Mouse (Mus musculus): ENCODE measurements around the gene Atp6v1fnb.

Atp6v1fnb gene

DNA sequence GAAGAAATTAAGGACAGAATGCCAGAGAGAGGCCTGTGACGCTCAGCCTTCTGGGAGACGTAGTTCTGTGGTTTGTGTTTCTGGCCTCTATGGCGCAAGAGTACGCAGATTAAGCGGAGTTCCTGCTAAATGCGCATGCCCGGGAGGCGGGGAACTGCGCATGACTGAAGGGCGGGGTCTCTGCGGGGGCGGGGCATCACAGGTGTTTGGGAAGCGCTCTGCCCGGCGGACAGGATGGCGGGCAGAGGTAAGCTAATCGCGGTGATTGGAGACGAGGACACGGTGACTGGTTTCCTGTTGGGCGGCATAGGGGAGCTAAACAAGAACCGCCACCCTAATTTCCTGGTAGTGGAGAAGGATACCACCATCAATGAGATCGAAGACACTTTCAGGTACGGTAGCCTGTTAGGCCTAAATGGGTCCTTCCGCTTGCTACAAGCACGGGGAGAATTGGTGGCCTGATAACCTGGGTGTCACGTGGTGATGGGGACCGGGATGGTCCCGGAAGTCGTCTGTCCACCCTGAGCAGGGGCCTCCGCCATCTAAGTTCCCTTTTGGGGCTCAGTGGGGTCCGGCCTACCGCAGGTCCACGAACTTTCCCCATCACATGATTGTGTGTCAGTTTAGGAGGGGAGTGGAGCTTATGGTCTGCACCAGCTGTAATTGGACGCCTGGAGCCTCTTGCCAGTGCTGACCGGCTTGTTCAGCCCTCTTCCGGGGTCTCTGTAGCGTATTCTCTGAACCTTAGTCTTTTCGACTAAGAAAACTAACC lies 3.5 kb upstream of the Atp6v1fnb start, which contains the start of gene Atp6v1f:
Atp6v1f (plus strand) TSS at position 136 of the 772 bp plus-strand sequence.
- peak; percentile 93 for DNase-seq (ENCODE audit: low spot score)

DNA sequence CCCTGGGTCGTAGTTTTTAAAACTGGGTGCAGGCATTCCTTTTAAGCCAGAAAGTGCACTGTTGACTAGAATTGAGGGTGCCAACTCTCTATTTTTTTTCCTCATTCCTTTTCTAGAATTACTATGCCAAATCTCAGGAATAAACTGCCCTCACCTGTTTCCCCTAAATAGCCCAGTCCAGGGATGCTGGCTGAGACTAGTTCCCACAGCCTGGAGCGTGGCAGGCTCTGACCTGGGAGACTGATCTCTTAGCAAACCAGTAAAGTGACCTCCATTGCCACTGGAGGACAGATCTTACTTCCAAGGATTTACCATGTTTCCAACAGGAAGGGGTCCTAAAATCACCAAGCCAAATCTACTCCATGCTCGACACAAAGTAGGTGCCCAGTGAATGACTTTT lies 2.4 kb upstream of the Atp6v1fnb start:
- no peak for DNase-seq (ENCODE audit: low spot score)

DNA sequence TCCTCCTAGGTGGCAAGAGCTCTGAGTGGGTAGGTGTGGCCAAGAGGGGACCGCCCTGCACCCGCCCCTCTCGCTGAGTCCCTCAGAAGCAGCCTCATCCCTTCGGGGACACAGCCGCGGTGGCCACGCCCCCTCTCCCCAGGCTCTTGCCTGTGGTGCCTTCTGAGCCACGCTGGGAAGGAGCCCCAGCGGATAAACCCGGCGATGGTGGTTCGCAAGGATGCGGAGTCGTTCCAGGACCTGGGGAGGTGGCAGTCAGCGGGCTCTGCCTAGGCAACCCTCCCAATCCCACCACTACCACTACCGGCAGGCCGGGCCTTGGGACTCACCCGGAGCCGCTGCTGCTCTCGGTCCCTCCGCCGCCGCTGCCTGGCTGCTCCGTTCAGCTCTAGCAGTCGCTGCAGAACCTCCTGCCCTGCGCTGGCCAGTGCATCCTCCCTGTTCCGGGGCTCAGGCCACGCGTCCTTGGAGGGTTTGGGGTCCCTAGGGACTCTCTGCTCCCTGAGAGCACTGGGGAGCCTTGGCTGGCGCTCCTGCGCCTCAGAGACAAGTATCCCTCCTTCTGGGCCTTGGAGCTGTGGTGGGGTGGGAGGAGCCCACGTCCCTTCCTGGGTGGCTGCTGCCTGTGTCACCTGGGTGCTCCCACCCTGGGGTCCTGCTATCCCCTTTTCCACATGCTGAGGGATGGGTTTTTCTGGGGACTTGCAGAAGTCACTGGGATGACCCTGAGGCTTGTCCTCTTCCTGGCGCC lies 2.9 kb downstream of the Atp6v1fnb start:
- peak; percentile 76 for DNase-seq (ENCODE audit: low spot score)

DNA sequence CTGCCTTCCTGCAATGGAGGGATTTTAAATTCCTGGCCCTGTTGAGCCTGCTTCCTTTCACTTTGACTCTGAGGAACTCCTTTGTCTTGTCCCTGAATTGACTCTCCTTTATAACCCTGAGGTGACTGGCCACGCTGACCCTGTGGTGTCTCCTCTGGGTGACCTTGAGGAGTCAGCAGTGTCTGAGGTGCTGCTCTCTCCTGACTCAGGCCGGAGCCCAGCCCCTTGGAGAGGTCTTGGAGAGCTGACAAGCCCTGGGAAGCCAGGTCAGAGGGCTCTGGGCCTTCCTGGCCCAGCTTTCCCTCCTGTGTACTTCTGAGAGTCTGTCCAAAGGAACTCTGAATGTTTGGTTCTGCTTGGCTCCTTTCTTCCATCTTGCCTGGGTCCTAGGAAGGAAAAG lies 3.5 kb downstream of the Atp6v1fnb start:
- no peak for DNase-seq (ENCODE audit: low spot score)

DNA sequence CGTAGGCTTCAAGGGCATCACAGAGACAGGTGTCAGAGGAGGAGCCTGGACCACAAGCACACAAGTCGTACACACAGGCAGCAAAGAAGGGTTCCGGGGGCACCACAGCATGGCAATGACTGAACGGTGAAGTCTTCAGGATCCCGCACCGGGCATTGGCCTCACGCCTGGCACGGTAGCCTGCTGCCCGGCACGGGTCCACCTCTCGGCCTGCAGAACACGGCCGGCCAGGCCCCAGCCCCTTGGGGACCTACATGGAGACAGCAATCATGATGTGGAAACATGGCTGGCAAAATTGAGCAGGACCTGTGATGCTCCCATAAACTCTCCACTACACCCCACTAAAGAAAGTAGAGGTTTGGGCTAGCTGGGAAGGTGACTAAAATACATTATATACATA lies 11.5 kb downstream of the Atp6v1fnb start:
- no peak for DNase-seq (ENCODE audit: low spot score)

DNA sequence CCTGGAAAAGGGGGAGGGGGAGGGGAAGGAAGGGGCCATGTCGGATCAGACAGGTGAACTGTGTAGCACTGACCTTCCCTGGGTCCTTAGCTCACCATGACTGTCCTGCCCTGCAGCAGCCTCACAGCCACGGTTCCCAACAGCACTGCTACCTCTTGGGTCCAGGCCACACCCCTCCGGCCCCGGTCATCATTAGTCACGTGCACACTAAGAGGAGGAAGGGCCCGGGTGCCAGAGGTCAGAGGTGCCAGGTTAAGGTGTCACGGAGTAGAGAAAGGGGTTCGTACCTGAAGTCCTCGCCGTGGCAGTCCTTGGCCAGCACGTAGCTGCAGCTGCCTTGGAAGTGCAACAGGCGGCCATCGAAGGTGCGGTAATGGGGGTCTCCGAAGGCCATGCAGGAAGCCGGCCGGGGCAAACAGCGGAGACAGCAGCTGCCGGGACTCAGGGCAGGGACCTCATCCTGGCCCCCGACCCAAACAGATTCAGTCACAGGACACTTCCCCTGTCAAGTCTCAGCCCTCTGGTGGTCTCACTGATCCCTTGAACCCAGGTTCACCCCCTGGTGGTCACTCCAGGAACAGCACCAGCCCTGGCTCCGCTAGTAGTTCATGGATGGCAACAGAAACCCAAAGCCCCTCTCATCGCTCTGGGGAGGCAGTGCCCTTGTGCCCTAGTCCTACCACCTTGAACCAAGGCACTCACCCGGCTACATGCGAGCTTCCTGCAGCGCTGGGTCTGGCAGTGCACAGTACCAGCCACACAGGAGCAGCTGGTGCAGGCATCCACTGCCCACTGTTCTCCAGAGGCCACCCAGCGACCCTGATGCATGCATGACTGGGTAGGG lies 13.7 kb downstream of the Atp6v1fnb start:
- peak; percentile 61 for DNase-seq (ENCODE audit: low spot score)

DNA sequence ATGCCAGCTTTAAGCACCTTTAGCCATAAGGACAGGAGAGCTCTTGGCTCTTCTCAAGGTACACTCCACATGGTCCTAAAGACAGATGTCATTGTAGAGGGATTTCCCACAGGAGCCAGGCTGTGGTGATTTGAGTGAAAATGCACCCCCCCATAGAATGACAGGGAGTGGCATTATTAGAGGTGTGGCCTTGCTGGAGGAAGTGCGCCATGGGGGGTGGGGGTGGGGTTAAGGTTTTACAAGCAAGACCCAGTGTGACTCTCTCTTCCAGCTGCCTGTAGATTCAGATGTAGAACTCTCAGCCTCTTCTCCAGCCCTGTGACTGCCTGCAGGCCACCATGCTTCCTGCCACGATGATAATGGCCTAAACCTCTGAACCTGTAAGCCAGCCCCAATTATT lies 14.7 kb downstream of the Atp6v1fnb start:
- no peak for DNase-seq (ENCODE audit: low spot score)

DNA sequence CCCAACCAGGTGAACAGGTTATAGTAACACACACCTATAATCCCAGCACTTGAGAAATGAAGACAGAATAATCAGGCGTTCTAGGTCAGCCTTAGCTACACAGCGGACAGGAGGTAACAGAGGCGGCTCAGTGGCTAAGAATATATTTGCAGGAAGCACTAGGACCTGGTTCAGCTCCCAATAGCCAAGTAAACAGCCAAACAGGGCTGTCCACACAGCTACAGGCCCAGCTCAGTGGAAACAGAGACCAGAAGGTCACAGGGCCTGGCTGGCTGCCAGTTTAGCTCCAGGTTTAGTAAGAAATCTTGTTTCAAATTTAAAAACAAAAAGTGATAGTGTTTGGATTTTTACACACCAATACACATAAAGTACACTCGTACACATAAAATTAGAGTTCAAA lies 22.9 kb downstream of the Atp6v1fnb start:
- DNase-seq (ENCODE audit: low spot score), result no peak

DNA sequence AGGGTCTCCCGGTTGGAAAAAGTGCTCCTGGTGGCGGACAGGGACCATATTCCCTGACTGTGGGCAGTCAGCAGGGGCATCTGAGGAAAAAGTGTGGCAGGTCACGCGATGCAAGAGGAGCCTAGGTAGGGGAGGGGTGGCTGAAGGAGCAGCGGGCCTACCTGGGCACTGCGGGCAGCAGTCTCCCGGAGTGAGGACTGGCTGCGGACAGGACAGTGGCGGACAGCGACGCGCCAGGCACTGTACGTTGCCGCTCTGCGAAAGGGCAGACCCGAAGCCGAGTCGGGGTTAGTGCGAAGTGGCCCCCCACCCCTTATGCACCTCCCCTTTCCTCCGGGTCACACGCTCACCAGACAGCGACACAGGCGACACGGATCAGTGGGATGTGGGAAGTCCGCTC lies 25.0 kb downstream of the Atp6v1fnb start:
- DNase-seq (ENCODE audit: low spot score), result no peak

DNA sequence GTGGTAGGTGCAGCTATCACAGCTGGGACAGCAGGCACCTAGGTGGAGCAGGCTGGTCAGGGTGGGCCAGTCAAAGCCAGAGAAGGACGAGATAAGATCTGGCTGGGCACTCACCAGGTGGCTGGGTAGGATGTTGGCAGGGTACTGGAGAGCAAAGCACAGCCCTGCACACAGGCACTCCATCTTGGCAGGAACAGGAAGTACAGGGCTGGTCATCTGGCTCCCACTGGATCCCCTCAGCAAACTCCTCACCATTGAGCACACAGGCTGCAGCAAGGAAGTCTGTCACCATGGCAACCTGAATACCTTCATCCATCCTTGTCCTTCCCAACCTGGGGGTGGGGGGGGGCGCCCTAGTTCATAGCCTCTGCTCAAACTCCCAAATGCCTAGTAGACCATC lies 26.6 kb downstream of the Atp6v1fnb start:
- no peak for DNase-seq (ENCODE audit: low spot score)

DNA sequence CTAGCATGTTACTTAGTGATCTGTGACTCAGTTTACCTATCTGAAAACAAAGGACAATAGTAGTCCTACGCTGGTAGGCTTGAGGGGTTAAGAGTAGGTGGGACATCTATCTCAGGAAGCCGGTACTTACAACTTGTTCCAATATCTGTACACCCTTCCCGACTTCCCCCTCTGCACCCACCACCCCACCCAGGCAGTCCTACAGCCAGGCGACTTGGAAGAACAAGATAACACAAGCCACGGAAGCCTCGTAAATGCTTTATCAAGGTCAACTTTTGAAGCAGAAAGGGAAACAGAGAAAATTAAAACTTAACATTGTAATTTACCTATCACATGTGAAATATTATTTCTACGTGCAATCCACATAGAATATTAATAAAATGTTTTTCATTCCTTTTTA lies 28.9 kb downstream of the Atp6v1fnb start:
- no peak for DNase-seq (ENCODE audit: low spot score)

DNA sequence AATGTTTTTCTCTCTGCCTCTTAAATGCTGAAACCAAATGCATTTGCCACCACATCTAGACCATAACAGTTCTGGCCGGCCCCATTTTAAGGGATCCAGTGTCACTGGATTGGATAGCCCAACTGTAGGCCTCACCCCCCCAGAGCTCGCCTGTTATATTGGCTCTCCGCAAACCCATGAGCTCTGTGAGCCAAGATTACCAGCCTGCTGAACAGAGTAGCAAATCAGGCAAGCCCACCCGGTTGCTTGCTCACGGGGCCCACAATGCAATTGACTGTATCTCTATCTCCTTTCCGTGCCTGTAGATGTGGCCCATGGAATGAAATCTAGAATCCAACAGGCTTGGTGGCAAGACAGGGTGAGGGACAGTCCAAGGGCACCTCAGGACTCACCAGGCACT lies 29.6 kb downstream of the Atp6v1fnb start:
- DNase-seq (ENCODE audit: low spot score), result no peak

DNA sequence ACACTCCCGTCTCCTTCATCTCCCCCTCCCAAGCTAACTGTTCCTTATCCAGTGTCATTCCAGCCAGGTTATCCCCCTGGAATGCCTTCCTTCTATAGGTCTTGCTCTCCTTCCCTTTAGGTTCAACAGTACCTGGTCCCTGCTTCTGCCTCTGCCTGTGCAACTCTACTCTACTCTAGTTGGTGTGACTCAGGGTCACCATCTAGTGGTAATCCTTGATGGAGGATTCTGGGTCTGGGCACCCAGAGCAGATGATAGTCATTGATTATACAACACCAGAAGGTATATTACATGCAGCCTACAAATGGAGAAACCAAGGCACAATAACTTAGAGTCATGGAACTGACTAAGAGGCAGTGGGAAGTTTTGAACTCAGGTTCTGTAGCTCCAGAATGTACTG lies 30.4 kb downstream of the Atp6v1fnb start:
- peak; percentile 18 for DNase-seq (ENCODE audit: low spot score)

DNA sequence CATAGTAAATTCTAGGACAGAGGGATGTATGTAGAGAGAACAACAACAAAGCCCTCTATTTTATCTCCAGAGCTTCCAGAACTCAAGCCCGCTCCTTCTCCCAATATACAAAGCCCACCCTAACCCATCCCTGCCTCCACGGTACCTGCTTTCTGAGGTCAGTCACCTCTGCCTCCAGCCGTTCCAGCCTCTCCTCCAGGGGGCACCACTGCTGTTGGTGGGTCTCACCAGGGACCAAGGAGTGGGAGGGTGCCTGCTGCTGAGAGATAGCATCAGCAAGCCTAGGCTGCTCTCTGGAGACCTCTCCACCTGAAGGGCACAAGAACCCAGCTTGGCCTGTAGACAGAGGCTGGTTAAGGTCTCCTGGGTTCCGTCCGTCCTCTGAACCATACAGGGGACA lies 34.3 kb downstream of the Atp6v1fnb start:
- no peak for DNase-seq (ENCODE audit: low spot score)

DNA sequence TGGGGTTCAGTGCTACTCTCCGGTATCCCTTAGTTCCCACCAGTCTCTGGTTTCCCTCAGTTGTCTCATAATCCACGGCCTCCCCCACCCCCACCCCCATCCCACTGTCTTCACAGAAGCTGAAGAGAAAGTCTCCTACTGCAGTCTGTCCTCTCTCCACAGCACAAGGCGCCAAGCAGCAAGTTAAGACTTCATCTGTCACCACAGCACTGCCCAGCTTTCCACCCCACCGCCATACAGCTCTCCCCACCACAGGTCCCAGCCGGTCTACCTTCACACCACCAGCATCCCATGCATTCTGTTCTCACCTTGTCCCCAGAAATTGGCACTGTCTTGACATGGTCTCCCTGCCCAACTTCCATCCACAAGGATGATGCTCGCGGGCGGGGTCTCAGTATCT lies 35.6 kb downstream of the Atp6v1fnb start:
- DNase-seq (ENCODE audit: low spot score), result no peak

DNA sequence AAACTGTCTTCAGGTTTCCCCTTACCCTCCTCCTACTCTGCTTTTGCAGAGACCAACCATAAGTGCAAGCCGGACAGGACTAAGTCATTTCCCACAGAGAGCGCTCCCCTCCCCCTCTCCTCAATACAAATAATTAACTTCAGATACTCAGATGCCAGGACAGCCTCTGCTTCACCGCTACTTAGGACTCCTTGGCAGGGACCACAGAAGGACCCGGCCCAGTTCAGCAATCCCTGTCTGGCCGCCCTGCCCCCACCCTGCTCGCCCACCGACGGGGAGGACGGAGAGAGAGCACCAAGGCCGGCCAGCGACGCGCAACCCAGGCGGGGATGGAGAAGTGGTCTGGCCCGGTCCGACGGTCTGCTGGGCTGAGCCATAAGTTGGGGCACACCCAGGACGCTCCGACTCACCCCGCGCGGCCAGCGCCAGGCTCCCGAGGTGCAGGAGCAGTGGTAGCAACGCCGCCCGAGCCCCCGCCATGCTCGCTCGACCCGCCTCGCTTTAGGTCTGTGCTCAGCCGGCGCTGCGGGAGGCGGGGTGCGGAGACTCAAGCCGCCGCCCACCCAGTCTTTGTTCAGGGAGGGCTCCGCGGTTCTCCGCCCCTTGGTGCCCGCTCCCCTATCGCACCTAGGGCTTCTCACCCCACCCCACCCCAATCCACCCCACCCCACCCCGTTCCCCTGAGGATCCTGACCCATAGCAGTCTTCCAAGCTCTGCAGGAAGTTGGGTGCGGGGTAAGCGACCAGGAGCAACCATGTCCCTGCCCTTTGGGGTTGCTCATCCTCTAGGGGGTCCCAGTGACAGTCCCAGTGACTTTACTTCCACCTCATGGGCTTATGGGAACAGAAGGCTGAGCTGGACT lies 36.4 kb downstream of the Atp6v1fnb start, which contains the start of gene Kcp:
Kcp (minus strand) TSS at position 506 of the 863 bp plus-strand sequence.
- no peak for DNase-seq (ENCODE audit: low spot score)

DNA sequence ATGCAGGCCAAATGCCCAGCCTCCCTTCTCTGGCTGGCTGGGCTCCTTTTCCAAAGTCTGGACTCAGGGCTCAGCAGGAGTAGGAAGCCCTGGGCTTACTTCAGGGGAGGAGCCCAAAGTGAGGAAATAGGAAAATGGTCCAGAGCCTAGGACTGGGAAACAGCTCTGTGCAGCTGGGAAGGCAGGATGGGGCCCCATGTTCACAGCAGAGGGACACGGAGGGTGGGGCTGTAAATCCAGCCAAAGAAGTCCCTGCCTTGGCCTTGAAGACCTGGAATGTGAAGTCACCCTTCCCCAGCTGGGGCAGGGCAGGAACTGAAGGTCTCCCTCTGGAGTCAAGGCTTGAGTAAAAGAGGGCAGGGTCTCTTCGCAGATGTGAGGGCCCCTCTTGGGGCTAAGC lies 37.8 kb downstream of the Atp6v1fnb start:
- DNase-seq (ENCODE audit: low spot score), result no peak

DNA sequence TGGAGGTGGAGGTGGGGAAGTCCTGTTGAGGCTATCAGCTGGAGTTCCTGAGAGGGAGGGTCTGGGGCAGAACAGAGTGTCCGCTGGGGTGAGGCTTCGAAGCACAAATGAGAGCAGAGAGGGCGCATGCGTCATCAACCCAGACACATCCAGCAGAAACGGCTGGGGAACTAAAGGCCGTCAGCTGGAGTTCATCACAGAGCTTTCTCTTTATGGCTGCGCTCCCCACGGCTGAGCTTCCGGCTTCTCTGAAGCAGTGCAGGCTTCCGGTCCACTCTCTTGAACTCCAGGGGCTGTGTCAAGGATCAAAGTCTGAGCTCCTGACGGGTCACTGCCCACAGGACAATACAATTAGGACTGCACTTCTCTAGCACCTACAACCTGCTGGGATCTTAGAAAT lies 42.0 kb downstream of the Atp6v1fnb start:
- DNase-seq (ENCODE audit: low spot score), result no peak

DNA sequence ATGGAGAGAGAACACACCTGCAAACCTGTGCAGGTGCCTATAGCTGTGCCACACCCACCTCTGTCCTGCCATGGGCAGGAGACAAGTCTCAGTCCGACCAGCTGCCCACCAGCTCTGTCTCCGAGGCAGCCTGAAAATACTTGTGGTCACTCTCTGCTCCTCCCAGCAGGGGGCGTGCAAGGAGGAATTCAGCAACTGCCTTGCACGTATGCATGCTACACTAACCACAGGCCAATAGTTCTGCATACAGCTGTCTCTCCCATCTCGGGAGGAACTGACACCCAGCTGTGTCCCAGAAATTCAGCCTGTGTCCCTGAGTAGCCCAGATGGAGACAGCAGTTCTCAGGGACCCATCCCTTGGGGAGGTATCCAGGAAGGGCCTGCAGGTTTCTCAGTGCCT lies 45.9 kb downstream of the Atp6v1fnb start:
- DNase-seq (ENCODE audit: low spot score), result peak; percentile 74

DNA sequence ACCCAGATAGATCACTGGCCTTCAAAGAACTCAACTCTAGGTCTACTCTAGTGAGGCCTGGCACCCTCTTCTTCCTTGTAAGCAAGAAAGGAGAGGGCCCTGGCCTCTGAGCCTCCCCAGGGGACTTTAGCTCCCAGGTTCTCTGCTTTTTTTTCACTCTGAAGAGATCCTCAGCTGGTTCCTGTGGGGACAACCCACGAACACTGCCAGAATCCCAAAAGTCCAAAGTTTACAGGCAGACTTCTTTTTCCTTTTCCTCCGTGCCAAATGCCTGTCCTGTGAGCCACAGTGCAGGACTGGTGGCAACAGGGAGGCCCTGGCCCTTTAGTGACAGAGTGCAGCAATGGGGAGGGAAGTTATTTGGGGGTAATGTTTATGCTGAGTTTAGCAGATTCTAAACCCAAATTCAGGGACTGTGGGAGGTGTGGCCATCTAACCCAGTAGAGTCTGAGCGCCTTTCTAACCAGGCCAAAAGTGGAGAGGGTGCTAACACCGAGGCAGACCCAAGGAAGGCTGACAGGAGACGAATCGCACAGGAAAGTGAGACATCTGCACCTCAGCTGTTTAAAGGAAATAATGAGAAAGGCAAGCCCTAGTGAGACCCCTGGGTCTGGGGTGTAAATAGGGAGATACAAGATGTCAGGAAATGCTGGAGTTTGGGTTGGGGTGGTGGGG lies 51.5 kb downstream of the Atp6v1fnb start:
- no peak for DNase-seq (ENCODE audit: low spot score)

Data from layer of hippocampus, adult 11-12 months (tissue).